Mouse (Mus musculus): ENCODE data around the gene Gys1.
"Not testable (repeated sequence)": the region's sequence is repeated elsewhere in the genome, so short reads cannot be mapped to it uniquely, and the experiment has no call there.

The Gys1 gene

GRCm38 (mm10) chr7:45457204-45458060 lies 22.8 kb downstream of the Gys1 start:
- DNase-seq = no peak

- DNase-seq = peak; percentile 88 to 92
Observed at GRCm38 (mm10) chr7:45458748-45459563, 24.3 kb downstream of the Gys1 start.

- DNase-seq = peak; percentile 94 to 96
Observed at GRCm38 (mm10) chr7:45459564-45460140, 25.0 kb downstream of the Gys1 start, which contains the start of gene Ftl1. Ftl1 (minus strand) TSS chr7:45459884.

GRCm38 (mm10) chr7:45460377-45460776 lies 25.7 kb downstream of the Gys1 start:
- peak in 1 of 2 experiments; percentile 45 for DNase-seq

GRCm38 (mm10) chr7:45460860-45461314 lies 26.2 kb downstream of the Gys1 start:
- peak; percentile 51 to 64 for DNase-seq

GRCm38 (mm10) chr7:45461326-45461725 lies 26.7 kb downstream of the Gys1 start:
- no peak for DNase-seq

GRCm38 (mm10) chr7:45461781-45462180 lies 27.1 kb downstream of the Gys1 start:
- no peak for DNase-seq

- no peak for DNase-seq
Observed at GRCm38 (mm10) chr7:45462325-45462724, 27.7 kb downstream of the Gys1 start.

- not testable (repeated sequence) for DNase-seq
Observed at GRCm38 (mm10) chr7:45462868-45463267, 28.2 kb downstream of the Gys1 start.

- peak; percentile 34 to 60 for DNase-seq
Observed at GRCm38 (mm10) chr7:45463987-45464778, 29.5 kb downstream of the Gys1 start.

GRCm38 (mm10) chr7:45465112-45465511 lies 30.5 kb downstream of the Gys1 start:
- DNase-seq = peak in 1 of 2 experiments; percentile 28

- peak; percentile 29 to 53 for DNase-seq
Observed at GRCm38 (mm10) chr7:45465549-45465948, 30.9 kb downstream of the Gys1 start.

- DNase-seq = peak; percentile 98 to 99
Observed at GRCm38 (mm10) chr7:45466283-45467089, 31.8 kb downstream of the Gys1 start, which contains the start of gene Bax. Bax (minus strand) TSS chr7:45466898.

GRCm38 (mm10) chr7:45467090-45467670 lies 32.5 kb downstream of the Gys1 start:
- DNase-seq = peak in 1 of 2 experiments; percentile 33

- peak; percentile 77 to 89 for DNase-seq
Observed at GRCm38 (mm10) chr7:45470869-45471268, 36.2 kb downstream of the Gys1 start.

- DNase-seq = peak in 1 of 2 experiments; percentile 67
Observed at GRCm38 (mm10) chr7:45475291-45475969, 40.8 kb downstream of the Gys1 start.

- DNase-seq = peak in 1 of 2 experiments; percentile 9
Observed at GRCm38 (mm10) chr7:45476453-45476852, 41.8 kb downstream of the Gys1 start.

GRCm38 (mm10) chr7:45477003-45477402 lies 42.4 kb downstream of the Gys1 start:
- DNase-seq = peak; percentile 77 to 84

GRCm38 (mm10) chr7:45478774-45479173 lies 44.1 kb downstream of the Gys1 start:
- no peak for DNase-seq

- not testable (repeated sequence) for DNase-seq
Observed at GRCm38 (mm10) chr7:45480310-45480709, 45.7 kb downstream of the Gys1 start.
